Mouse (Mus musculus): Measurements from ENCODE around the gene Wfdc8. TPM values are rescaled to one million over a fixed set of nuclear protein-coding genes. Genes with fewer than 3 reads are reported as not detected.
"Not testable (repeated sequence)": the region's sequence is repeated elsewhere in the genome, so short reads cannot be mapped to it uniquely, and the experiment has no call there.

The Wfdc8 gene
- not detected for polyA plus RNA-seq (2012; fragmentation: generic; extraction: Trizol)
- long read RNA-seq, experiment 1 = 0 reads
- long read RNA-seq, experiment 2 = 0 reads

DNA sequence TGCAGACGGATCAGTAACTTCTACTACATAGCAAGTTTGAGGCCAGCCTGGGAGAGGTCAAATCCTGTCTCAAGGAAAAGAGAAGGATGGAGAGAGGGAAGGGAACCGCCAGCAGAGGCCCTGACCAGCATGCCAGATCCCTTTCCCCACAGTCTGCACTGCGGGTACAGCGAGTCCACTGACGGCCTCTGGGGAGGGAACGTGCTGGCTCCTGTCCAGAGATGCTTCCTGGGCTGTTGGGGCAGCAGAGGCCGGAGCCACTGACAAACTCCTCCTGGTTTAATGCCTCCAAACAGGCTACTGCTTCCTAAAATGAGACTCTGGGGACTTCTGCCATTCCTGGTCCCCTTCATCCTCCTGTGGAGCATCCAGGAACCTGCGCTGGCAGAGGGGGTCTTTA is at the start of gene Wfdc8, which contains the start of gene Wfdc6b:
Wfdc8 (minus strand) TSS at position 156 of the 400 bp plus-strand sequence.
Wfdc6b (plus strand) TSS at position 52 of the 400 bp plus-strand sequence.
- H3K27me3 ChIP-seq (ENCODE audit: control insufficient read depth, insufficient read depth, insufficient read length) = peaks cover 15% of the 10 kb centered on the region
- H3K36me3 ChIP-seq (ENCODE audit: control insufficient read depth, insufficient read depth) = not testable (repeated sequence)

DNA sequence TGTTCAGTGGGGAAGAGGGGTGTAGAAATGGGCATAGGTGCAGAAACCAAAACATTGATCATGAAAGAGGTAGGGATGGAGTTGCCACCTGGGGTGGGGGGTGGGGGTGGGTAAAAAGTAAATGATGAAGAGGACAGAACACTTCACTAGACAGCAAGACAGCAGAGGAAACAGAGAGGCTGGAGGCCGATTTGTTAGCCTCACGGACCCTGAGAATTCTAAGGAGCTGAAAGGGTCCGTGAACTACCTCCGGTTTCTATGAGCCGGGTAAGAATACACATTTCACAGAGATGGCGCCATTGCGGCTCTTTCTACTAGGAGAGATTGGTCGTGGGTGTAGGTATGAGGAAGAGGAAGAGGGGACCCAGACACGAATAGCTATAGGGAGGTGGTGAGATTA is 43.1 kb upstream of the Wfdc8 start, which contains the start of gene Wfdc9:
Wfdc9 (minus strand) TSS at position 101 of the 400 bp plus-strand sequence.
- Histone ChIP-seq H3K27me3 (ENCODE audit: control insufficient read depth, insufficient read depth, insufficient read length) (peaks cover 37% of the 10 kb centered on the region), H3K36me3 (ENCODE audit: control insufficient read depth, insufficient read depth) (no peaks in the 10 kb centered on the region), H3ac (ENCODE audit: control insufficient read depth, insufficient read length, low read depth) (no peak within 1 kb of the TSS), H3K79me3 (ENCODE audit: low read depth) (no peaks in the 10 kb centered on the region), H3K4me3 (ENCODE audit: insufficient read depth, poor library complexity, severe bottlenecking) (no peak within 1 kb of the TSS), H3K79me2 (ENCODE audit: control insufficient read depth, insufficient read depth) (no peaks in the 10 kb centered on the region)
- no peak for TF ChIP-seq MYOG (IDR thresholded peaks at IDR 0.05; ENCODE audit: control insufficient read depth, extremely low read depth, insufficient read length)
- TF ChIP-seq CTCF (IDR thresholded peaks at IDR 0.05; ENCODE audit: control insufficient read depth, insufficient read depth, insufficient read length) = no peak
- no peak for TF ChIP-seq MYOD1 (IDR thresholded peaks at IDR 0.05; ENCODE audit: control insufficient read depth, insufficient read length, low read depth)
- no peak for TF ChIP-seq USF1 (IDR thresholded peaks at IDR 0.05; ENCODE audit: low read depth)
- no peak for TF ChIP-seq MAX (IDR thresholded peaks at IDR 0.05)
- TF ChIP-seq CEBPB (IDR thresholded peaks at IDR 0.05; ENCODE audit: low read depth) = no peak
- no peak for TF ChIP-seq FOSL1 (IDR thresholded peaks at IDR 0.05; ENCODE audit: insufficient read depth, low read length, poor library complexity, severe bottlenecking)

More for the DNA sequence above, at the start of gene Wfdc8, which contains the start of gene Wfdc6b:
- H3K79me2 ChIP-seq (ENCODE audit: control insufficient read depth, insufficient read depth); H3K4me3 ChIP-seq (ENCODE audit: insufficient read depth, poor library complexity, severe bottlenecking); H3K79me3 ChIP-seq (ENCODE audit: low read depth); H3ac ChIP-seq (ENCODE audit: control insufficient read depth, insufficient read length, low read depth): not testable (repeated sequence)

DNA sequence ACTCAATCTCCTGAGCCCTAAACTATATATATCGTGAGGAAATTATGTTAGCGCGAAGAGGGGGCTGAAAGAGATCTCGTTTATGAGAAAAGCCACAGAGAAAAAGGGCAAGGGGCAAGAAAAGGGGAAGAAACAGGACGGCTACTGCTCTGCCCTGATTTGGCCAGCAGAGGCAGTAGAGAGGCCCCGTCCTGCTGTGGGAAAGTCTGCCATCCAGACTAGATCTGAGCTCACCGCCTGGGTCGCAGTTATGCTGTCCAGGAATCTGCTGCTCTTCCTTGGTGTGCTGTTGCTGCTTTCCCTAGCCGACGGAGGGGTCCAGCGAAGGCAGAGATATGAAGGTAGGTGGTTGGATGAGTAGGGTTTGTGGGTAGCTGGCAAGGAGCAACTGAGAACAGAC is 42.4 kb upstream of the Wfdc8 start, which contains the start of gene Wfdc10:
Wfdc10 (plus strand) TSS at position 189 of the 400 bp plus-strand sequence.
- no peaks in the 10 kb centered on the region for H3K79me3 ChIP-seq (ENCODE audit: low read depth)
- no peak within 1 kb of the TSS for H3K4me3 ChIP-seq (ENCODE audit: insufficient read depth, poor library complexity, severe bottlenecking)
- H3K36me3 ChIP-seq (ENCODE audit: control insufficient read depth, insufficient read depth) = no peaks in the 10 kb centered on the region
- H3K79me2 ChIP-seq (ENCODE audit: control insufficient read depth, insufficient read depth) = no peaks in the 10 kb centered on the region
- no peak within 1 kb of the TSS for H3ac ChIP-seq (ENCODE audit: control insufficient read depth, insufficient read length, low read depth)
- peaks cover 43% of the 10 kb centered on the region for H3K27me3 ChIP-seq (ENCODE audit: control insufficient read depth, insufficient read depth, insufficient read length)
- TF ChIP-seq MAX (IDR thresholded peaks at IDR 0.05) (no peak), CTCF (IDR thresholded peaks at IDR 0.05; ENCODE audit: control insufficient read depth, insufficient read depth, insufficient read length) (no peak)

DNA sequence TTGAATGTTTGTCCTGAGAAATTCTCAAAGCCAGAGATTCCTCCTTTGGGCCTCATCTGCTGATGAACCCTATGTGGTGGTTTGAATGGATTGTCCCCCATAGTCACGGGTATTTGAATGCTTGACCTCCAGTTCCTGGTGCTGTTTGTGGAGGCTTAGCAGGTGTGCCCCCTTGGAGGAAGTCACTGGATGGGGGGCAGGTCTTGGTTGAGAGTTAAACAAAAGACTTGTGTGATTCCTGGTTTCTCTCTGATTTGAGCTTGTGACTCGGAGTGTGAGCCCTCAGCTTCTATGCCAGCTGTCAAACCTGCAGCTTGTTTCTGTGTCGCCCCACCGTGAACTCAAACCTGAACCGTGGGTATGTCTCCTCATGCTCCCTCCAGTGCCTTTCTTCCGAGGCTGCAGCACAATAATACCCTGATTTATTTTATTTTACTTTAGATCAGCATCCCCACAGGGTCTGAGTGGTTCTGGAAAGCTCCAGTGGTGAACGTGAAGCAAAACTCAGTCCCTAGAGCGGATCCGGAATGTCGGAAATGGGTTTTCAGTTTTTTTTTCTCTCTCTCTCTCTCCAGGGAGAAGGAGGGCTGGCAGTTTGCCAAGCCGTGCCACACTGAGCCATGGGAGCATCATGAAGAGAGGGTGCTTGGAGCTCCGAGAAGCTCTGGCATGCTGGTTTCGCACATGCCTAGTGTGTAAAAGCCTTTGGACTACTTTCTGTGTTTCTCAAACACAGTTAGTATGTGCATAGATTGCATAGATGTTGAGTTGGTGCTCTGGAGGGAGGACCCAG is 28.7 kb upstream of the Wfdc8 start:
- no peak for TF ChIP-seq MYOG (IDR thresholded peaks at IDR 0.05; ENCODE audit: control insufficient read depth, extremely low read depth, insufficient read length)
- no peak for TF ChIP-seq CTCF (IDR thresholded peaks at IDR 0.05; ENCODE audit: control insufficient read depth, insufficient read depth, insufficient read length)
- no peak for TF ChIP-seq USF1 (IDR thresholded peaks at IDR 0.05; ENCODE audit: low read depth)
- TF ChIP-seq CEBPB (IDR thresholded peaks at IDR 0.05; ENCODE audit: low read depth) = no peak
- Histone ChIP-seq H3K27me3 (ENCODE audit: control insufficient read depth, insufficient read depth, insufficient read length) (peaks cover 26% of the 10 kb centered on the region), H3K79me2 (ENCODE audit: control insufficient read depth, insufficient read depth) (no peaks in the 10 kb centered on the region), H3K4me3 (ENCODE audit: insufficient read depth, poor library complexity, severe bottlenecking) (no peak overlapping the region), H3K79me3 (ENCODE audit: low read depth) (no peaks in the 10 kb centered on the region), H3K36me3 (ENCODE audit: control insufficient read depth, insufficient read depth) (no peaks in the 10 kb centered on the region), H3ac (ENCODE audit: control insufficient read depth, insufficient read length, low read depth) (no peak overlapping the region)

DNA sequence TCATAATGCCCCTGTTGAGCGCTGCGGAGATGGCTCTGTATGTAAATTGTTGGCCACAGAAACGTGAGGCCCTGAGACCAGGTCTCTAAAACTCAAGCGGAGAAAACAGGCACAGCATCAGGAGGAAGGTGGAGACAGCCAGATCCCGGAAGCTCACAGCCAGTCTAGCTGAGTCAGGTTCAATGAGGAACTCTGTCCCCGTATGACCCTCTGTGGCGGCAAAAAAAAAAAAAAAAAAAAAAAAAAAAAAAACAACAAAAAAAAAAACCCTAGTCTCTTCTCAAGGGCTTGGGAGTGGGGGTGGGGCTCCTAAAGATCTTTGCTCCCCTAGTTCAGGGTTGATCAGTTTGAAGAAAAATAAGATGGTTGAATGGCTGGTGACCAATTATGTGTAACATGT is 27.7 kb upstream of the Wfdc8 start:
- no peak overlapping the region for H3K4me3 ChIP-seq (ENCODE audit: insufficient read depth, poor library complexity, severe bottlenecking)
- no peaks in the 10 kb centered on the region for H3K79me3 ChIP-seq (ENCODE audit: low read depth)
- H3K79me2 ChIP-seq (ENCODE audit: control insufficient read depth, insufficient read depth) = no peaks in the 10 kb centered on the region
- H3K27me3 ChIP-seq (ENCODE audit: control insufficient read depth, insufficient read depth, insufficient read length) = peaks cover 17% of the 10 kb centered on the region
- TF ChIP-seq MAX (IDR thresholded peaks at IDR 0.05) (no peak), USF1 (IDR thresholded peaks at IDR 0.05; ENCODE audit: low read depth) (no peak), MYOD1 (IDR thresholded peaks at IDR 0.05; ENCODE audit: control insufficient read depth, insufficient read length, low read depth) (no peak), FOSL1 (IDR thresholded peaks at IDR 0.05; ENCODE audit: insufficient read depth, low read length, poor library complexity, severe bottlenecking) (no peak)
- no peak overlapping the region for H3ac ChIP-seq (ENCODE audit: control insufficient read depth, insufficient read length, low read depth)
- no peaks in the 10 kb centered on the region for H3K36me3 ChIP-seq (ENCODE audit: control insufficient read depth, insufficient read depth)

DNA sequence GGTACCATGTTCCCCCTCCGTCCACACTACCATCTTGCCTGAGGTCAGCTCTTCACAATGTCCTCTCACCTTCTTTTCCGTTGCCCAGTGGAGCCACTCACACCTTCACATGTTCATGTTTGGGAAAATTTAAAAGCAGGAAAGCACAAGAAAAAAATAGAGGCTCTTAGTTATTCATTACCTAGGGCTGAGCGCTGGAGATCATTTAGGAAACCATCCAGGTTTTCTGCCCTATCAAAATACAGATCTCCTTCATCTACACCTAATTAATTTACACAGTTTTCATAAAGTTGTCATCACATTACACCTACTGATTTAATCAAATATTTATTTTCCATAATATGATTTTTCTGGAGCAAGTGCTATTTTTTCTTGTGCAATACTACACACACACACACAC is 25.3 kb upstream of the Wfdc8 start, which contains the start of gene Wfdc16:
Wfdc16 (minus strand) TSS at position 101 of the 400 bp plus-strand sequence.
- Histone ChIP-seq H3K79me2 (ENCODE audit: control insufficient read depth, insufficient read depth) (no peaks in the 10 kb centered on the region), H3ac (ENCODE audit: control insufficient read depth, insufficient read length, low read depth) (no peak within 1 kb of the TSS), H3K36me3 (ENCODE audit: control insufficient read depth, insufficient read depth) (no peaks in the 10 kb centered on the region), H3K27me3 (ENCODE audit: control insufficient read depth, insufficient read depth, insufficient read length) (peaks cover 14% of the 10 kb centered on the region), H3K79me3 (ENCODE audit: low read depth) (no peaks in the 10 kb centered on the region), H3K4me3 (ENCODE audit: insufficient read depth, poor library complexity, severe bottlenecking) (no peak within 1 kb of the TSS)
- TF ChIP-seq MYOD1 (IDR thresholded peaks at IDR 0.05; ENCODE audit: control insufficient read depth, insufficient read length, low read depth) (no peak), MYOG (IDR thresholded peaks at IDR 0.05; ENCODE audit: control insufficient read depth, extremely low read depth, insufficient read length) (no peak), MAX (IDR thresholded peaks at IDR 0.05) (no peak), FOSL1 (IDR thresholded peaks at IDR 0.05; ENCODE audit: insufficient read depth, low read length, poor library complexity, severe bottlenecking) (no peak)

All from C2C12 (cell line).